Mouse (Mus musculus) Patski (cell line): ENCODE data around the gene Gga2. TPM values are rescaled to one million over a fixed set of nuclear protein-coding genes. Genes with fewer than 3 reads are reported as not detected.

ENCODE experiments used
- ATAC-seq: fragments of 100-300 bp; one replicate; pipeline ENCODE4 v1.8.0; 2021
- CTCF ChIA-PET: fragments of 350-600 bp; sonication (Branson Sonifier 250); formaldehyde crosslinking; loops from one replicate; lab custom pipeline; 2022; ENCODE audit warnings: inconsistent platforms; lab: Charles Lee
- POLR2A ChIA-PET: fragments of 350-600 bp; sonication (Branson Sonifier 250); formaldehyde crosslinking; loops from one replicate; lab custom pipeline; 2022; ENCODE audit warnings: antibody characterized with exemption, inconsistent platforms; lab: Charles Lee
- DNase-seq: peaks from one replicate; pipeline ENCODE4 v3.0.0-alpha.2; 2011; ENCODE audit warnings: low read depth, low spot score
- H3K27me3 ChIP-seq: fragments of 371-371 bp; one replicate; pipeline ENCODE4 v1.5.1; 2021
- CTCF ChIP-seq: fragments of 100-300 bp; IDR thresholded peaks from one replicate; pipeline ENCODE4 v1.5.1; 2021
- in situ Hi-C: fragments of 300-500 bp; cut with MboI; formaldehyde crosslinking; loops from 3 replicates; pipeline ENCODE4 v1.11.1; 2018; ENCODE audit warnings: low pct_unique_long_range_greater_than_20kb, mixed read lengths
- polyA plus RNA-seq: library from polyadenylated mRNA; unstranded; gene quantifications from one replicate; pipeline ENCODE4 v1.2.3, GENCODE M21; 2021

Gene Gga2
- polyA plus RNA-seq, 1 experiment from 2014 or later, result 37.6 TPM

- no peak for ATAC-seq
- ChIA-PET CTCF (no interaction called here), POLR2A (no interaction called here)
- no peak for TF ChIP-seq CTCF
- DNase-seq, result no peak
- H3K27me3 ChIP-seq, result no peaks in the 10 kb centered on the region
- in situ Hi-C loops, result no loop called here
Measured at GRCm38 (mm10) chr7:122012949-122013348, 8.1 kb downstream of the Gga2 start.

DNA sequence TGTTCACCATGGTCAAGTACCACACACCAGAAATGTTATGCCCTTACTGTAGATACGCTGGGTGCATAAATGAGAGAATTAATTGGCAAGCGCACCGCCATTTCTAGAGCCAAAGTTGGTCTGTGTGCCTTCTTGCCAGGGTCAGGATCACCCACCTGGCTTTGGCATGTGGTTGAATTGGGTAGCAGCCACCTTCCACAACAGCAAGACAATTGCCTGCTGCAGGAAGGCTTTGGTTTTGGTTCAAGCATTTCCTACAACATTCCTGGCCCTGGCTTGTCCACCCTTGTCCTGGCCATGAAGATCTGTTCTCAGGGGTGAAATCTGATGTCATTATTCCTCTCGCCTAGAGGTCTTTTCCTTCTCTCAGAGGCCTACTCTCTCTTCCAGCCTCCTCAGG lies 8.7 kb downstream of the Gga2 start:
- DNase-seq, result no peak
- ChIA-PET CTCF (no interaction called here), POLR2A (no interaction called here)
- in situ Hi-C loops, result no loop called here
- no peaks in the 10 kb centered on the region for H3K27me3 ChIP-seq
- ATAC-seq, result no peak
- no peak for TF ChIP-seq CTCF

DNA sequence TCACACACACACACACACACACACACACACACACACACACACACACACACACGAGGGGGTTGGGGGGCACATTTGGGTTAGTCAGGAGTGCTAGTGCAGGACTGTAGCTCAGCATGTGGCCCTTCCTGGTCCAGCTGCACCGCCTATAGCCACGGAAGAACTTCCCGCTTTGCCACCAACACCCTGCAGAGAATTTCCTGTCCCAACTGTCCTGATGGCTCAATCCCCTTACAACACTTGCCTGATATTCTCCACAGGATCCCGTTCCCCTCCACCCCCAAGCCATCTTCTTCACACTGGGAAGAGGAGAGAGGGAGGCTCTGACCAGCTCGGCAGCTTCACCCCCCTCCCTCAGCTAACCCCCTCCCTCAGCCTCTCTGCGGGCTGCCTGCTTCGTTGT lies 20.6 kb downstream of the Gga2 start:
- in situ Hi-C loops, result no loop called here
- no peak for ATAC-seq
- no peak for DNase-seq
- POLR2A ChIA-PET, result interaction anchor here (0.6 to 0.7 kb wide), 2 partner anchors 29 to 65 kb away, joined by 3 read pairs; no protein-coding TSS in a partner anchor
- TF ChIP-seq CTCF, result no peak
- CTCF ChIA-PET, result no interaction called here
- H3K27me3 ChIP-seq, result no peaks in the 10 kb centered on the region

DNA sequence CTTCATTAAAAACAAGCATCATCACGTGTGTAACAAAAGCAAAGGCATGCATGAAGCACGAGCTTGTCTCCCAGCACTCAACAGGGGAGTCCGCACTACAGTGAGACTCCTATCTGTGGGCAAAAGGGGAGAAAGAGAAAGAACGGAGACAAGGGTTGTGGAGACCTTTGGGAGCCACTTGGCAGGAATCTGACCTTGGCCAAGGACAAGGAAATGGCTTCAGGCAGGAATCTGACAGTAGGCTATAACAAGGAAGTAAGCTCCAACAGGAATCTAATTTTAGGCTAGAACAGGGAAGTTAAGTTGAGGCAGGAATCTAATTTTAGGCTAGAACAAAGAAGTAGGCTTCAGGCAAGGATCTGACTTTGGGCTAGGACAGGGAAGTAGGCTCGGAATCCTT lies 25.1 kb downstream of the Gga2 start:
- CTCF ChIA-PET, result interaction anchor here (1.3 to 1.4 kb wide), 2 partner anchors 9 to 12 kb away, joined by 3 to 4 read pairs; no protein-coding TSS in a partner anchor
- no peaks in the 10 kb centered on the region for H3K27me3 ChIP-seq
- in situ Hi-C loops, result no loop called here
- ATAC-seq, result no peak
- POLR2A ChIA-PET, result no interaction called here
- no peak for DNase-seq
- no peak for TF ChIP-seq CTCF

GRCm38 (mm10) chr7:121981307-121981871 lies 39.6 kb downstream of the Gga2 start, which contains the start of gene Cog7:
Gene Cog7, minus strand, starts transcription at chr7:121981711.
- TF ChIP-seq CTCF, result no peak
- ChIA-PET CTCF (interaction anchor here (0.6 to 1.2 kb wide), 2 partner anchors 118 to 247 kb away, joined by 3 read pairs; partner anchors contain the start of gene Scnn1g), POLR2A (no interaction called here)
- no peaks in the 10 kb centered on the region for H3K27me3 ChIP-seq
- ATAC-seq (peak; percentile 66), DNase-seq (peak; percentile 61)
- in situ Hi-C loops, result no loop called here

- DNase-seq, result no peak
- ATAC-seq, result peak; percentile 47
- TF ChIP-seq CTCF, result peak; percentile 84
- CTCF ChIA-PET, result interaction anchor here (0.9 to 5.7 kb wide), 3 partner anchors 11 to 241 kb away, joined by 3 to 26 read pairs (median 18); partner anchors contain the start of gene Scnn1g
- in situ Hi-C loops, result no loop called here
- no peaks in the 10 kb centered on the region for H3K27me3 ChIP-seq
- POLR2A ChIA-PET, result no interaction called here
Measured at GRCm38 (mm10) chr7:121975031-121975430, 46.0 kb downstream of the Gga2 start.

DNA sequence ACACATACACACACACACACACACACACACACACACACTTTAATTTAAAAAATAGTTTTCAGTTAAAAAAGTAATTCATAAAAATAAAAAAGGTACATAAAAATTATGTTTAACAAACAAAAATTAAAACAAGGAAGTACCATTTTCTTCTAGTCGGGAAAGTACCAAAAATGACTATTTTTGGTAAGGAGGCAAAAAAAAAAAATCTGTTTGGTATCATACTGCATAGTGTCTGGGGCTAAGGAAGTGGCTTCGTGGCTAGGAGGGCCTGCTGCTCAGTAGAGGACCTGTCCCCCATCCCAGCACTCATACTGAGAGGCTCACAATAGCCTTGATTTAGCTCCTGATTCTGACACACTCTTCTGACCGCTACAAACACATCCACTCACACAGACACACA lies 49.3 kb downstream of the Gga2 start:
- TF ChIP-seq CTCF, result no peak
- ATAC-seq, result no peak
- no peak for DNase-seq
- ChIA-PET POLR2A (no interaction called here), CTCF (interaction anchor here (4.1 kb wide), 1 partner anchor 237 kb away, joined by 27 read pairs; the partner anchor contains the start of gene Scnn1g)
- in situ Hi-C loops, result no loop called here
- H3K27me3 ChIP-seq, result no peaks in the 10 kb centered on the region

DNA sequence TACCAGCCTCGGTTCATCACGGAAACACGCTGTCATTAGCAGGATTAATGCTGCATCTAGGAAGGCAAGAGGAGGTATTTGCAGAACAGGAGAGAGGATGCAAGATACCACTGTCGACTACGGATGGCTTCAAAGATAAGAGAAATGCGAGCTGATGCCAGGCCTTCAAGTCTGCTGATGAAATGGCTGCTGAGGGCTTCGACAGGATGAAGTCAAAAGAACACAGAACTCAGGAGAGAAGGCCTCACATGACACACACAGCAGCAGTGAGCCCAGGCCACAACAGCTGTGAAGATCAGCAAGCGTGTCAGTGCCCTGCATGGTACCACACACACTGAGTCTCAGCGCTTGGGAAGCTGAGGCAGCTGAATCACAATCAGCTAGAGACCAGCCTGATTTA lies 50.8 kb downstream of the Gga2 start:
- in situ Hi-C loops, result no loop called here
- CTCF ChIA-PET, result interaction anchor here (4.1 kb wide), 1 partner anchor 236 kb away, joined by 27 read pairs; the partner anchor contains the start of gene Scnn1g
- POLR2A ChIA-PET, result no interaction called here

GRCm38 (mm10) chr7:121968816-121969215 lies 52.2 kb downstream of the Gga2 start:
- ChIA-PET CTCF (interaction anchor here (4.1 kb wide), 1 partner anchor 234 kb away, joined by 27 read pairs; the partner anchor contains the start of gene Scnn1g), POLR2A (no interaction called here)
- H3K27me3 ChIP-seq, result no peaks in the 10 kb centered on the region
- DNase-seq, result no peak
- no peak for TF ChIP-seq CTCF
- no peak for ATAC-seq
- in situ Hi-C loops, result loop anchor here (5.0 kb wide), 1 partner anchor 237 kb away; the partner anchor contains the start of gene Scnn1g

More for the DNA sequence above, 50.8 kb downstream of the Gga2 start:
- ATAC-seq (no peak), DNase-seq (no peak)
- no peaks in the 10 kb centered on the region for H3K27me3 ChIP-seq
- TF ChIP-seq CTCF, result no peak

DNA sequence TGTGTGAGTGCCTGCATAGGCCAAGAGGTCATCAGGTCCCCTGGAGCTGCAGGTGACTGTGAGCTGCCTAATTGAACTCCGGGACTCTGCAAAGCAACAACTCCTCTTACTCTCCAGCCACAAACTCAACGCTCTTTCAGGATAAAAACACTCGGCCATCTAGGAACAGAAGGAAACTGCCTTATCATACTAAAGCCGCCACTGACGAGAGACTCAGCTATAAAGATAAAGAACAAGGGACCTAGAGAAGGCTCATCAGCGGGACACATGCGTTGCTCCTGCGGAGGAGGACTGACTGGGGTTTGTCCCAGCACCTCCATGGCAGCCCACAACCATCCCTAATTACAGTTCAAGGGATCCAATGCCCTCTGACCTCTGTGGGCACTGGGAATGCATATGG lies 52.8 kb downstream of the Gga2 start:
- in situ Hi-C loops, result loop anchor here (5.0 kb wide), 1 partner anchor 236 kb away; the partner anchor contains the start of gene Scnn1g
- TF ChIP-seq CTCF, result no peak
- DNase-seq (no peak), ATAC-seq (no peak)
- H3K27me3 ChIP-seq, result no peaks in the 10 kb centered on the region
- POLR2A ChIA-PET, result no interaction called here
- CTCF ChIA-PET, result interaction anchor here (0.7 to 4.1 kb wide), 2 partner anchors 229 to 234 kb away, joined by 3 to 27 read pairs; partner anchors contain the start of gene Scnn1g

GRCm38 (mm10) chr7:121966169-121966568 lies 54.9 kb downstream of the Gga2 start:
- ChIA-PET CTCF (no interaction called here), POLR2A (no interaction called here)
- ATAC-seq (no peak), DNase-seq (no peak)
- in situ Hi-C loops, result loop anchor here (5.0 kb wide), 1 partner anchor 234 kb away; the partner anchor contains the start of gene Scnn1g
- TF ChIP-seq CTCF, result no peak
- no peaks in the 10 kb centered on the region for H3K27me3 ChIP-seq
